Mouse (Mus musculus) thymus, postnatal 25 days (tissue): Measurements from ENCODE around the gene Klf11.
"Not testable (repeated sequence)": the region's sequence is repeated elsewhere in the genome, so short reads cannot be mapped to it uniquely, and the experiment has no call there.

Experiments
- DNase-seq: peaks from one replicate; pipeline ENCODE4 v3.0.0; 2022

Klf11 gene

DNA sequence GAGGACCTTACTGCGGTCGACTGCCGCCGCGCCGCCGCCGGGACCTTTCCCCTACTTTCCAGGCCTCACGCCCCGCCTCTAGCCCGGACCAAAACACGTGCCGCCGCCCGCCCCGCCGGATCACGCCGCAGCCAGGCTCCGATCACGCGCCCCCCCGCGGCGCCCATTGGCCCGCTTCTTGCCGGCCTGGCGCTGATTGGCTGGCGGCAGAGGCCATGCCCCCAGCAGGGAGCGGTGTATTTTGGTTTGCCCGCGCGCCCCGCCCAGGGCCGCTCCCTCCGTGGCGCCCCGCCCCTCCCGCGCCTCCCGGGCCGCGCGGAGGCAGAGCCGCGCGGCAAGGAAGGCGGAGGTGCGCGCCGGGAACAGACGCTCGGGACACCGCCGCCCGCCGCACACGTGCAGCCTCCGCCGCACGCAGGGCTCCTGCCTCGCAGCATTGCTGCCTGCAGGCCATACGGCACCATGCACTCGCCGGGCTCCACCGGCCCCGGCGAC, at the start of gene Klf11:
Klf11 (plus strand) TSS at position 212 of the 495 bp plus-strand sequence.
- DNase-seq, result peak; percentile 98

DNA sequence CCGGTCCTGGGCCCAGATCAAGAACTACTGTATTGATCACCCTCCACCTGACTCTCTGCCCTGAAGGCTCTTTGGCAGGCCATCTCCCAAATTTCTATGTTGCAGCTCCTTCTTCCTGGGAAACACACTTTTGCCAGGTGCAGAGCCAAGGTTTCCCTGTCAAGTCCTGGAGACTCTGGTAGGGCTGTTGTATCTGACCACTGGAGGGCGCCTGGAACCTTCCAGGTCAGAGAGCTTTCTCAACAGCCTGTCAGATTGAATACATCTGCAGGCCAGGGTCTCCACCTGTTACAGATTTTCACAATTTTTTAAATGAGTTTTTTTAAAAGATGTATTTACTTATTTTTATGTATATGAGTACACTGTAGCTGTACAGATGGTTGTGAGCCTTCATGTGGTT, 47.8 kb upstream of the Klf11 start:
- peak; percentile 68 for DNase-seq

DNA sequence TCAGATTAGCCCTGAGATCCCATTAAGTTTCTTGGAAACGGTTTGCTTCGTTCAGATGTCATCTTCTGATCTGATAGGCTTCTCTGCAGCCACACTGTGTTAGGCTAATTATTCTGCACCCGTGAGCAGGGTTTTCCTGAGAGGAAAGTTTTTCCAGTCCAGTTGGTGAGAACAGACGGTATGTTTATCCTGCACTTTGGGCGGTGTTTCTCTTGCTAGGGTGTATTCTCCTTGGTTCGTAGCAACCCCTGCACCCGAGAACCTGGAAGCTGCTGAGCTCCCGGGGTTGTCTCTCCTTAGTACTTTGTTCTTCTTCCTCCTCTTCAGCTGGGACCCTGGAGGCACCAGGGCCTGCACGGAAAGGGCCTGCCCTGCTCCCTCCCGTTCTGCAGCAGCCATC, 44.9 kb upstream of the Klf11 start:
- no peak for DNase-seq

DNA sequence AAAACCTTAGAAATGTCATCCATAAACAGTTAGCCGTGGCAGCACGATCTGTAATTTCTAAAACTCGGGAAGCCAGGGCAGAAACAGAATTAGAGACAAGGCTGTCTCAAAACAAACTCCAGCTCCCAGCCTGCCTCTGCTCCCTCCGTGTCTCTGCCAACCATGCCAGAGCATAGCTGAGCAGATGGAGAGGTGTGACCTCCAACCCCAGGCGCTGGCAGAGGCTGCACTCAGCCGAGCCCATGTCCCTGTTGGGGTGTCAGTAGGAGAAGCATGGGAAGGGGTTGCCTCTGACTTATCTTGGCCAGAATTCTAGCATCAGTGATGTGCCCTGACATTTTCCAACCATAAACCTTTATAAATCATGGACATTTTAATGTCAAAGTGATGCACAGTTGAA, 38.5 kb upstream of the Klf11 start:
- no peak for DNase-seq

DNA sequence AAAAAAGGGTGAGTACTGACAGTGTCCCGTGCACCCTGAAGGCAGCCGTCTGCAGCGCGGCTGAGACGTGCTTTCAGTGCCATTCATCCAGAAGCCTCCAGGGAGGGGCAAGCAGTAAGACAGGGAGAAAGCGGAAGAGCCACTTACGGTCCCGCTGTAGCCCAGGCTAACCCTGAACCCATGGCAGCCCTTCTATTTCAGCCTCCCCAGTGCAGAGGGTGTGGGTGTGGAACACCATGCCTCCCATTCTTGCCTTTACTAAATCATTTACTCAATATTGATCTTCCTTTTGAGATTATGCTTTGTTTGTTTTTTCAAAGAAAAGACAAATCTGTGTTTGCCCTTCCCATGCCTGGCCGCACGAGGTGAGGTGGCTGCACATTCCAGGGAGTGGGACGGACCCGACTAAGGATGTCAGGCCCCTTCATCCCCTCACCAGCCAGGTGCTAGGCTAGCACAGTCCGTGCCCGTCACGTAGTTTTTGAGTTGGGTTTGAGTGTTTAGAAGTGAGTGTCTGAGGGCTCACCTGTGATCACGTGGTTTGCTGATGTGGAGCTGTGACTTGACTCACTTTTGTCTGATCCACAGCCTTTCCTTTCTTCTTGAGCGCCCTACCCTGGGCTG, 36.5 kb upstream of the Klf11 start:
- no peak for DNase-seq

DNA sequence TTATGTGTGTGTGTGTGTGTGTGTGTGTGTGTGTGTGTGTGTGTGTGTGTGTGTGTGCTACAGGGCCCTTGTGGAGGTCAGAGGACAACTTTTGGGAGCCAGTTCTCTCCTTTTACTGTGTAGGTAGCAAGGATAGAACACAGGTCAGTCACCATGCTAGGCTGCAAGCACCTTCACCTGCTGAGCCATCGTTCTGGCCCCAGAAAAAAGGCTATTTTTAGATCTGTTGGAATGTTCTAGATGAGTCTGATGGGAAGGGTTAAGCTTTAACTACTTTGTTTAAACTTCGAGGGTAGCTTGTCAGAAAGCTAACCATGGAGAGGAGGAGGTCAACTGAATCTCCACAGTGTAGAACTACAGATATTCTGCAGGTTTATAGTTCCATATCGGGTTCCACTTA, 35.9 kb upstream of the Klf11 start:
- DNase-seq, result no peak

DNA sequence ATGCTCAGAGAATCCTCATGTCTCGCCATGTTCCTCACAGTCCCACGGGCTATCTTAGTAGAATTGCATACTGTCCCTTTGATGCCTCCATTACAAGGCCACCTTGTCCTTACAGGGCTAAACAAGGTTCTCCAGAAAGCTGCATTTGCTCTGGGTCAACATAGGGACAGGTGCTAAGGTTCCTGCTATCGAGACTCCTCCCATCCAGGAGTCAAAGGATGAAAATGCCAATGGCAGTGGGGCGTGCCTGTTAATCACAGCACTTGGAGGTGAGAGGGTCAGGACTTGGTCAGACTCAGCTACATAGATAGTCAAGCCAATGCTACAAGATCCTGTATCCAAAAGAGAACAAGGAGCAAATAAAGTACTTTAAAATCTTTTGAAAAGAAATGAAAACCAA, 31.6 kb upstream of the Klf11 start:
- no peak for DNase-seq

DNA sequence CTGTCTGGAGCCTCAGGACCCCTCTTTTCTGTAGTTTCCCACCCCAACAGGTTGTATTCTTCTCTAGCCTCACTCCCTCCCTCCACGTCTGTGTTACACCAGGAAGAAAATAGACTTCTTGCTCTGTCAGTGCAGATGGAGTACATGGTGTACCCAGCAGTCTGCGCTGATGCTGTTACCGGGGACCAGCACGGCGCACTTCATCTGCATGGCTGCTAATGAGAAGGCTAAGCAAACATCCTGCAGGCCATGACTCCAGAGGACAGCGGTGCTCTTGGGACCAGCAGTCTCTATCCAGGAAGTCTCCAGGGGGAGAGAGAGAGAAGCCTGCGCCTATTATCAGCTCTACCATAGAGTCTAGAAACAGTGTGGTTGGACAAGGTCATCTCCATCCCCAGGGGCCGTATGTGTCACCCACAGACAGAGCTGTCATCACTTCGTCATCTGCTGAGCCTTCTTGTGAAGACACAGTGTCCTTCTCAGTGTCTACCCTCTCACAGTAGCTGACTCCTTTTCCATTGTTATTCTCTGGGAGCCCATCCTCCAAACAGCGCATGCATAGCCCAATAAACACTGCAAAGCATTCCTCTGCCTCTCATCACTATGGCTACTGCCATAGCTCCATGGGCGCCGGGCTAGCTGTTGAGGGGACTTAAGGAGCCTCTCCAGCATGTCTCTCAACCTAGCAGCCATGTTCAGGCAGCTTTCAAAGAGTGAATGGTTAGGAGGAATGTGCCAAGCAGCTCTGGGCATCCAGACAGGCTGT, 27.4 kb upstream of the Klf11 start:
- DNase-seq, result no peak

DNA sequence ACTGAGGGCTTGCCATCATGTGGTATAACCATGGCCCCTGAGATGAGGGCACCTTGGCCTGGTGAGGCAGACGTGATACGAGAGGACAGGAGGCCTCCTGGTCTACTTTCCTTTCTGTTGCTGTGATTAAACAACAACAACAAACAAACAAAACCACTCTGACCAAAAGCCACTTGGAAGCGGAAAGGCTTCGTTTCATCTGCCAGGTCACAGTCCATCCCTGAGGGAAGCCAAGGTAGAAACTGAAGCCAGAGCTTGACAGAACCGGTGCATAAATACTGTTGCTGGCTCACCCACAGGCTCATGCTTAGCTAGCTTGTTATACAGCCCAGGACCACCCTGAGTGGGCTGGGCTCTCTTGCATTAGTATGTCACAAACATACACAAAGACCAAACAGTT, 24.7 kb upstream of the Klf11 start:
- DNase-seq, result no peak

DNA sequence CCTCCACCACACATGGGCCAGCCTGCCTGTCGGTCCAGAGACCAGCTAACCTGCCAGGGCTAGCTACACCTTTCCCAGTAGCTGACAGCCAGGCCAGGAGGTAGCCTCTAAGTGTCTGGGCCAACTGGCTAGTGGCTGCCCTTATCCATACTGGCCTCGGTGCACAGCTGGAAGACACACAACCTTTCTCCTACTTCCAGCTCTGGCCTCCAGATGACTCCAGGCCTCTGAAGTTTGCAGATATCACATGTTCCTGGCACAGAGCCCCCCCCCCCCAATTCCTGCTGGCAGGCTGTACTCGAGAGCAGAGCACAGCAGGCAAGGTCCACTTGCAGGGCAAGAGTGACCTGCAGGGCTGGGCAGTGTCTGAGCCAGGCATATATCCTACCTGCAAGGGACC, 23.9 kb upstream of the Klf11 start:
- DNase-seq, result no peak

DNA sequence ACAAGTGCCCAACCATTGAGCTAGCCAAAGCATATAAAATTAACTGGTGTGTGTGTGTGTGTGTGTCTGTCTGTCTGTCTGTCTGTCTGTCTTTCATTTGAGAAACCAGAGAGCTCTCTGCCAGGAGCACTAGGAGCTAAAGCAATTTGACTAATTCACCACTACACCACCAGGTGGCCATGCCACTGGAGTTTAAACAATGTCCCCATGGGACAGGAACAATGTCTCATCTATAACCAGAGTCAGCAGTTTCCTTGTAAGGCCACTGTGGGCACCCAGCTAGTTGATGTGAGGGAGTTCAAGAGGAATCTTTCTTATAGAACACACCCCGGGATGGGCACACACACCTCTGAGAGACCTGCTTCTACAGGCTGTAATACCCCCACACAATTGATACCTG, 20.9 kb upstream of the Klf11 start:
- DNase-seq, result peak; percentile 38

DNA sequence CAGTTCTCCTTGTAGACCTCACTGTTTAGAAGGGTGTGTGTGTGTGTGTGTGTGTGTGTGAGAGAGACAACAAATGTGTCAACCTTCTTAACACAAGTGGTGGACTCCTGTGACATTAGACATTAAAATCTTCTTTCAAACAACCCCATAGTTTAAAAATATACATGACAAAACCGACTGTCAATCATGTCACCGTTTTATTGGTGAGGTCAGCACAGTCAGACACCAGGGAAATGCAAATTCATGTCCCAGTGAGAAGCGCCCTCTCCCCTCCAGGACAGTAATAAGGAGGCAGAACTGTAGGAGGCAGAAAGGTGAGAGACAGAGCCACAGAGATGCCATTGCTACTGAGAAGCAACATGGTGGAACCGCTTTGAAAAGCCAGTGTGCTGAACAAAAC, 18.7 kb upstream of the Klf11 start:
- DNase-seq, result no peak

DNA sequence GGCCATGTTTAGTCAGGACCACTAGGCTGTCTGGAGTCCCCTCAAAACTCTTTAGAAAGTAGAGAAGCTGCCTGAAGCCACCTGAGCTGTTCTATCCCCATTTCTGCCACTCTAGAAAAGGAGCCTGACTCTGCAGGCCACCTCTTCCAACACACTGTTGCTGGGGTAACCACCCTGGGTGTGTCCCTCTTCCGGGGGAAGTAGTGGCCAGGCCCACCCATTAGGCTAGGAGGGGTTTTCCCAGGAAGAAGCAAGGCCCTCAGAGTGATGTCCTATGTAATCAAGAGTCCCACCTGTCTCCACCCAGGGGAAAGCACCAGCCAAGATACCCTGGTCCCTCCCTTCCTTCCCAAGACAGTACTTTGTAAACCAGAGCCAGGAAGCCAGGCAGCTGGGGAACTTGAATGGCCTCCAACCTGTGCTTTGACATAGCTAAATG, 17.3 kb upstream of the Klf11 start:
- no peak for DNase-seq

DNA sequence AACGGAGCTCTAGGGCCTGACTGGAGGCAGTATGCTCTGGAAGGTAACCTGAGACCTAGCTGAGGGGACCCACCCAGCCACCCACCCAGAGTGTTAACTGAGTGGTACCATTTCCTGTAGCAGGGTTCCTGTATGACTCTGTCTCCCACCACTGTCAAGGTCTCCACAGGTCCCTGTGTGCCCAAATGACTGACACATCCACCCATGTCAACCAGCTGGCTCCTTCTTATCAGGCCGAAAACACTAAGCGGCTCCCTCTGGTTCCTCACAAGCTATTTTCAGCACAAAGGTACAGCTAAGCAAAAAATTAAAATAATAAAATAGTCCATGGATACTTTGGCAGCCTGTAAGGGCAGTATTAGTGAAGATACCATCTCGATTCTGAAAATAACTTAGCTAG, 16.9 kb upstream of the Klf11 start:
- DNase-seq, result no peak

DNA sequence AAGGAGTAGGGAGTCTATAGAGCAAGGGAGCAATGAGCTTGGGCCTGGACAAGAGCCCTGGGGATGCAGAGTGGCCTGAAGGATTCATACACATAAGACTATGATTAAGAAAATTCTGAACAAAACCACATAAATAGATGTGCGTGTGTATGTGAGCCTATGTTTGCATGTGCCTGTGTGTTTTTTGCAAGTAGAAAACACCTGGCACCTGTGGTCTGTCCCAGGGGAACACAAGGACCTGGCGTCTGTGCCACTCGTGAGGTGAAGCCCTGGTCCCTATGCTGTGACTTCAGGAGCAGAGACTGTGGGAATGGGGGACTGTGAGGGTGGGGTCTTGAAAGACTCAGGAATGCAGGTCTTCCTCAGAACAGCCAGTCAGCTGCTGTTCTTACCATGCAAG, 16.4 kb upstream of the Klf11 start:
- DNase-seq, result no peak

DNA sequence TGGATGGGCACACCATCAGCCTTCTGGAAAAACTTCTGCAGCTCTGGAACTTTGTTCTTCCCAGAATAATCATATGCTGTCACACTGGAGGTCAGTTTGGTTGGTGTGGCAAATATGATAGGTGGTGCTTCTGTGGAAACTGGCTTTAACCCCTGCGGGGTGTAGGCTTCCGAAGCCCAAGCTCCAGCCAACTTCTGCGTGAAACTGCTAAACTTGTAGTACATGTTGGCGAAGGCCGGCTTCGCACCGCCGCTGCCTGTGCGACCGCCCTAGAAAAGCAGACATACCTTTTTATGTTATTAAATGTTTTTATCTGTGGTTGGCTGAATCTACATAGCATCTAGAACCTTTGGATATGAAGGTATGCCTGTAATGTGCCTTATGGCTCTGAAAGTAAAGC, 12.3 kb upstream of the Klf11 start:
- DNase-seq, result not testable (repeated sequence)

DNA sequence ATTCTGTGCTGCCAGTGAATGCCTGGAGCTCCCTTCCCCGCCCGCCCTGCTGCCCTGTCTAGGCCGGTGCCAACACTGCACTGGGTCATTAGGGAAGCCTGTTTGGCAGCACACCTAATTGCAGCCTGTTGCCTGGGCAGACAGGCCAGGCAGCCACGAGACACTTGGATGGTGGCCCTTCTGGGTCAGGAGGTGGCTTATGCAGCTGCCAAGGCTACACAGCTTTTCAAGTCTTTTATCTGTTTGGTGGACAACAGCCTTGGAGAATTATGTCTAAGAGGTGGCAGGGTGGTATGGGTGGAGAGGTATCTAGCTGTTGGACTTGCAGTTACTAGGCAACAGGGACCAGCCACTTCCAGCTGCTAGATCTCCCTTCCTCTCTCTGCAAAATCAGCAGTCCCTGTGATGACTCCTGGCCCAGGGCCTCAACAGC, 8.7 kb upstream of the Klf11 start:
- no peak for DNase-seq

DNA sequence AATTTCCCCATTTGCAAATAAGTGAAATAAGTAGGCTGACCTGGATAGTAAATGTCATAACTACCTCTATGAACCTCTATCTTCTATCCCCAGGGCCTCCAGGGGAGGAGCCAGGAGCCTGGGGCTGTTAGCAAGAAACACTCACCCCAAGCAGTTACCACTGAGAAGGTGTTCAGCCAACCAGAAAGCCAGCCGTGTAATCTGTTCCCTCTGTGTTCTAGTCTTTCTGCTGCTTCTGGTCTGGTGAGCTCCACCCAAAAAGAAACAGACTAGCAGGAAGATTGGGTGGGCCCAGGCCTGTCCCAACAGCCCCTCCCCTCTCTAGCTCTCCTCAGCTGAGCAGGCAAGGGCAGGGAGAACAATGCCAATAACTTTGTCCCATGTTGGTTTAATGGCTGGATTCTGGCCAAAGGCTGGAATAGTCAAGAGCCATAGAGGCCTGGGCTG, 6.9 kb upstream of the Klf11 start:
- DNase-seq, result no peak

DNA sequence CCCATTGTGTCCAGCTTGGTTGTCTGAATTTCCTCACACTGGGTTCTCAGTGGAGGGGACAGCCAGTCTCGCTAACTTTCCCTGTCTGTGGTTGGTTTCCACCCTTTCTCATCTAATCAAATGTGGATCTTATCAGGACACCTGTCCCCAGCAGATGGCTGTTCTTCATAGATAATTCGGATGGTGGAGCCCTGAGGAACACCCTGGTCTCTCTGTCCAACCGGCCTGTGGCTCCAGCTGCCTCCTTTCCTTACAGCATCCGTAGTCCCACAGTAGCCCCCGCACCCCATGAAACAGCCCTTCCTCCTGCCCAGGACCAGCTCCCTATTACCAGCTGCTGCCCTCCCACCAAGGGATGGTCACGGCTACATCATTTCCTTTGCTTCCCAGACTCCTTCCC, 5.2 kb upstream of the Klf11 start:
- no peak for DNase-seq

DNA sequence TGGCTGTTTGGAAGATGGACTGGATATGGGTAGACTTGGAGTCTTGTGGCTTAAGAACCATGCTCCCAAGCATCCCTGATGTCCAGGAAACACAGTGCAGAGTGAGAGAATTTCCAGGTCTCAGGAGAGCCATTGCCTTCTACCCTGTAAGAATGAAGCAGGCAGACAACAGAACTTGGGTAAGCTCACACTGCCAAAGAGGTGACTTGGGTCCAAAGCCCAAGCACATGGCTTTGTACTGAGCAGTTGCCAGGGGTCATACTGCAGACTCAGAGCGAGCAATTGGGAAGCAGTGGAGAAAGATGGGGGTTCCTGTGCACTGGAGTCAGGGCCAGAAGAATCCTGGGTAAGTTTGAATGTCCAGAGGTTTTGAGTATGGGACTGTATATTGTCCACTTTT, 3.0 kb upstream of the Klf11 start:
- no peak for DNase-seq

DNA sequence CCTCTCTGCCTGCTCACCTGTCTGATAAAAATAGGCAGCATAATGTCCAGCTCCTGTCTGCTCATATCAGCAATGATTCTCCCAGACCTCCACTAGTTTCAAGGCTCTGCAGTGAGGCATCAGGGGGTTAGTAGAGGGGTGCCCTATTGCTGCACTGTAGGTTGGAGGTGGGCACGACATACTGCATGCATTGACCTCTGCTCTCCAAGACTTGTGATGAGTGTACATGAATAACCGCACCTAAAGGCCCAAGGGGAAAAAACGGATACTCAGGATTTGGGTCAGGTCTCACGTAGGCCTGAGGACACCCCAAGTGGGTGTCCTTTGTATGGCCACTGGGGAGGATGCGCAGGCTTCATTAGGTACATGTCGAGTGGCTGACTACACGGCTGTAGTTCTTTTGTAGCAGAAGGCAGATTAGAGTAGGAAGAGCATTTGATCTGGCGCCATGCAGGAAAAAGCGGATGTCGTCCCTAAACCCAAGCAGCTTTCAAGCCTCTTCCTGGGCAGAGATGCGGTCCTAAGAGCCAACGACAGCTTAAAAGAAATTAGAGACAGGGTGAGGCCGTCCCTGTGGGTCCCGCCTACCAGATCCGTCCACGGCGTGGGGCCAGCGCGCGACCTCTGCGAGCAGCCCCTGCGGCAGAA, 535 bp upstream of the Klf11 start:
- no peak for DNase-seq

DNA sequence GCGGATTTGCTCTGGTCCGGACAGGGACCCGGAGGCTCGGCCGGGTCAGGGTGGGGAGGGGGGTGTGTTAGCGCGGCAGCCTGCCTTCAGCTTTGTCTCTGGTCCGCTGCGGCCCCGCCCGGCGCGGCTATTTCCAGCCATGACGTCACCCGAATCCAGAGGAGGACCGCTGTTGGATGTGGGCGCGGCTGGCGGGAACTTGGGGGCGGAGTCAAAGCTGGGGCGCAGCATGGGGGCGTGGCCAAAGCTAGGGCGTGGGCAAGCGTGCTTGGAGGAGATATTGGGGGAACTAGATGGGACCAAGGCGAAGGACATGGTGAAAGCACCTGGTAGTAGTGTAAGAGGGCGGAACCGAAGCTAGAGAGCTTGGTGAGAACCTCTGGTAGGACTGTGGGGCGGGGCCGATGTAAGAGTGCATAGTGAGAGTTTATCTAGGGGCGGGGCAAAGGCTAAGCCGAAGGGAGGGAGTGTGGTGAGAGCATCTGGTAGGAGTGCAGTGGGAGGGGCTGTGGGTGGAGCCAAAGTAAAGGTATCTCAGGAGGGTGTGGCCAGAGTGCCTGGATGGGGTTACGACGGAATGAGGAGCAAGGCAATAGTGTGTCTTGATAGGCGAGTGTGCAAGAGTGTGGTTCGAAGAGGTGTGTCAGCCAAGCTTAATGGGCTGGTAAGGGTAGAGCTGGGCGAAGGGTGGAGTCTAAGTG, 718 bp downstream of the Klf11 start:
- DNase-seq, result peak; percentile 89
